Mouse (Mus musculus): ENCODE results near the gene Gpr173. TPM values are rescaled to one million over a fixed set of nuclear protein-coding genes. Genes with fewer than 3 reads are reported as not detected.

Gpr173 gene
- 1.8 and 2.1 TPM in 2 replicates for polyA plus RNA-seq (2015; fragmentation: Nextera tagmentation; extraction: Ambion mirVana)

- Histone ChIP-seq H3K36me3 (ENCODE audit: control insufficient read depth, insufficient read depth, low read length) (no peaks in the 10 kb centered on the region), H3K4me3 (ENCODE audit: low read length) (peak within 1 kb of the TSS; percentile 52), H3K4me1 (ENCODE audit: control insufficient read depth, insufficient read depth, low read length) (no peaks in the 10 kb centered on the region), H3K27me3 (replicated peaks; ENCODE audit: control insufficient read depth, insufficient read depth, low read length) (peaks cover 13% of the 10 kb centered on the region; the same call in 1 of the 2 replicates), H3K9ac (ENCODE audit: low read depth, low read length) (peak within 1 kb of the TSS; percentile 61), H3K9me3 (ENCODE audit: control insufficient read depth, low read length) (no peaks in the 10 kb centered on the region), H3K27ac (ENCODE audit: low read length) (no peak within 1 kb of the TSS), H3K4me2 (ENCODE audit: low read depth, low read length) (peak within 1 kb of the TSS; percentile 50)
- ATAC-seq, result peak; percentile 97
- WGBS, result 16% methylated on average over 21 of the region's 24 CpGs
Observed at GRCm38 (mm10) chrX:152368397-152369273, at the start of gene Gpr173. Gpr173 (minus strand) TSS chrX:152368704.

- no peak overlapping the region for H3K9ac ChIP-seq (ENCODE audit: low read depth, low read length)
- WGBS, result 89% methylated on average over 1 of the region's 1 CpGs
- no peak overlapping the region for H3K4me3 ChIP-seq (ENCODE audit: low read length)
- no peaks in the 10 kb centered on the region for H3K36me3 ChIP-seq (ENCODE audit: control insufficient read depth, insufficient read depth, low read length)
- H3K27me3 ChIP-seq (replicated peaks; ENCODE audit: control insufficient read depth, insufficient read depth, low read length), result 0 out of 2 replicates have a peak, but pooled peaks cover 3% of the 10 kb centered on the region
- no peak overlapping the region for H3K4me2 ChIP-seq (ENCODE audit: low read depth, low read length)
- no peaks in the 10 kb centered on the region for H3K9me3 ChIP-seq (ENCODE audit: control insufficient read depth, low read length)
- ATAC-seq, result no peak
- no peak overlapping the region for H3K27ac ChIP-seq (ENCODE audit: low read length)
- no peaks in the 10 kb centered on the region for H3K4me1 ChIP-seq (ENCODE audit: control insufficient read depth, insufficient read depth, low read length)
Observed at GRCm38 (mm10) chrX:152403251-152403650, 34.7 kb upstream of the Gpr173 start.

- H3K36me3 ChIP-seq (ENCODE audit: control insufficient read depth, insufficient read depth, low read length), result no peaks in the 10 kb centered on the region
- WGBS, result 75% methylated on average over 2 of the region's 2 CpGs
Observed at GRCm38 (mm10) chrX:152400096-152400495, 31.6 kb upstream of the Gpr173 start.

GRCm38 (mm10) chrX:152368054-152368396, 479 bp downstream of the Gpr173 start:
- peak overlapping the region; percentile 61 for H3K9ac ChIP-seq (ENCODE audit: low read depth, low read length)
- H3K4me1 ChIP-seq (ENCODE audit: control insufficient read depth, insufficient read depth, low read length), result no peaks in the 10 kb centered on the region
- H3K36me3 ChIP-seq (ENCODE audit: control insufficient read depth, insufficient read depth, low read length), result no peaks in the 10 kb centered on the region
- 0 out of 2 replicates have a peak, but pooled peaks have one; percentile 4 for ATAC-seq
- no peak overlapping the region for H3K27ac ChIP-seq (ENCODE audit: low read length)
- 25% methylated on average over 4 of the region's 4 CpGs for WGBS
- H3K4me2 ChIP-seq (ENCODE audit: low read depth, low read length), result peak overlapping the region; percentile 50
- H3K27me3 ChIP-seq (replicated peaks; ENCODE audit: control insufficient read depth, insufficient read depth, low read length), result peaks cover 12% of the 10 kb centered on the region; the same call in 1 of the 2 replicates
- peak overlapping the region; percentile 52 for H3K4me3 ChIP-seq (ENCODE audit: low read length)
- H3K9me3 ChIP-seq (ENCODE audit: control insufficient read depth, low read length), result no peaks in the 10 kb centered on the region

More at GRCm38 (mm10) chrX:152400096-152400495, 31.6 kb upstream of the Gpr173 start:
- no peak for ATAC-seq
- no peak overlapping the region for H3K4me2 ChIP-seq (ENCODE audit: low read depth, low read length)
- no peak overlapping the region for H3K27ac ChIP-seq (ENCODE audit: low read length)
- H3K9me3 ChIP-seq (ENCODE audit: control insufficient read depth, low read length), result no peaks in the 10 kb centered on the region
- no peaks in the 10 kb centered on the region for H3K4me1 ChIP-seq (ENCODE audit: control insufficient read depth, insufficient read depth, low read length)
- H3K4me3 ChIP-seq (ENCODE audit: low read length), result no peak overlapping the region
- no peak overlapping the region for H3K9ac ChIP-seq (ENCODE audit: low read depth, low read length)
- peaks cover 3% of the 10 kb centered on the region; the same call in 1 of the 2 replicates for H3K27me3 ChIP-seq (replicated peaks; ENCODE audit: control insufficient read depth, insufficient read depth, low read length)

- no peak overlapping the region for H3K9ac ChIP-seq (ENCODE audit: low read depth, low read length)
- H3K27me3 ChIP-seq (replicated peaks; ENCODE audit: control insufficient read depth, insufficient read depth, low read length), result peaks cover 8% of the 10 kb centered on the region; the same call in 1 of the 2 replicates
- no peaks in the 10 kb centered on the region for H3K9me3 ChIP-seq (ENCODE audit: control insufficient read depth, low read length)
- no peak overlapping the region for H3K27ac ChIP-seq (ENCODE audit: low read length)
- WGBS, result 60% methylated on average over 2 of the region's 2 CpGs
- no peaks in the 10 kb centered on the region for H3K4me1 ChIP-seq (ENCODE audit: control insufficient read depth, insufficient read depth, low read length)
- no peaks in the 10 kb centered on the region for H3K36me3 ChIP-seq (ENCODE audit: control insufficient read depth, insufficient read depth, low read length)
- no peak for ATAC-seq
- no peak overlapping the region for H3K4me2 ChIP-seq (ENCODE audit: low read depth, low read length)
- H3K4me3 ChIP-seq (ENCODE audit: low read length), result no peak overlapping the region
Observed at GRCm38 (mm10) chrX:152366418-152366817, 2.1 kb downstream of the Gpr173 start.

- Histone ChIP-seq H3K9ac (ENCODE audit: low read depth, low read length) (no peak overlapping the region), H3K4me2 (ENCODE audit: low read depth, low read length) (no peak overlapping the region), H3K9me3 (ENCODE audit: control insufficient read depth, low read length) (no peaks in the 10 kb centered on the region), H3K27ac (ENCODE audit: low read length) (no peak overlapping the region), H3K27me3 (replicated peaks; ENCODE audit: control insufficient read depth, insufficient read depth, low read length) (peaks cover 6% of the 10 kb centered on the region; the same call in 1 of the 2 replicates), H3K4me3 (ENCODE audit: low read length) (no peak overlapping the region), H3K36me3 (ENCODE audit: control insufficient read depth, insufficient read depth, low read length) (no peaks in the 10 kb centered on the region), H3K4me1 (ENCODE audit: control insufficient read depth, insufficient read depth, low read length) (no peaks in the 10 kb centered on the region)
- 20% methylated on average over 5 of the region's 5 CpGs for WGBS
- ATAC-seq, result peak; percentile 71
Observed at GRCm38 (mm10) chrX:152352553-152353153, 15.9 kb downstream of the Gpr173 start.

- no peak overlapping the region for H3K27ac ChIP-seq (ENCODE audit: low read length)
- no peak overlapping the region for H3K4me2 ChIP-seq (ENCODE audit: low read depth, low read length)
- H3K4me1 ChIP-seq (ENCODE audit: control insufficient read depth, insufficient read depth, low read length), result no peaks in the 10 kb centered on the region
- H3K9me3 ChIP-seq (ENCODE audit: control insufficient read depth, low read length), result no peaks in the 10 kb centered on the region
- H3K36me3 ChIP-seq (ENCODE audit: control insufficient read depth, insufficient read depth, low read length), result no peaks in the 10 kb centered on the region
- no peak overlapping the region for H3K4me3 ChIP-seq (ENCODE audit: low read length)
- no peak for ATAC-seq
- peaks cover 18% of the 10 kb centered on the region for H3K27me3 ChIP-seq (replicated peaks; ENCODE audit: control insufficient read depth, insufficient read depth, low read length)
- WGBS, result 97% methylated on average over 14 of the region's 14 CpGs
- no peak overlapping the region for H3K9ac ChIP-seq (ENCODE audit: low read depth, low read length)
Observed at GRCm38 (mm10) chrX:152347041-152347440, 21.5 kb downstream of the Gpr173 start.

- H3K4me2 ChIP-seq (ENCODE audit: low read depth, low read length), result no peak overlapping the region
- no peaks in the 10 kb centered on the region for H3K4me1 ChIP-seq (ENCODE audit: control insufficient read depth, insufficient read depth, low read length)
- no peak for ATAC-seq
- WGBS, result 92% methylated on average over 15 of the region's 15 CpGs
- H3K36me3 ChIP-seq (ENCODE audit: control insufficient read depth, insufficient read depth, low read length), result no peaks in the 10 kb centered on the region
- no peak overlapping the region for H3K27ac ChIP-seq (ENCODE audit: low read length)
- no peaks in the 10 kb centered on the region for H3K9me3 ChIP-seq (ENCODE audit: control insufficient read depth, low read length)
- peaks cover 19% of the 10 kb centered on the region for H3K27me3 ChIP-seq (replicated peaks; ENCODE audit: control insufficient read depth, insufficient read depth, low read length)
- no peak overlapping the region for H3K4me3 ChIP-seq (ENCODE audit: low read length)
- H3K9ac ChIP-seq (ENCODE audit: low read depth, low read length), result no peak overlapping the region
Observed at GRCm38 (mm10) chrX:152346587-152346986, 21.9 kb downstream of the Gpr173 start.

GRCm38 (mm10) chrX:152342903-152343302, 25.6 kb downstream of the Gpr173 start:
- H3K27ac ChIP-seq (ENCODE audit: low read length), result peak overlapping the region; percentile 79
- no peak for ATAC-seq
- peak overlapping the region; percentile 50 for H3K4me2 ChIP-seq (ENCODE audit: low read depth, low read length)
- H3K9ac ChIP-seq (ENCODE audit: low read depth, low read length), result peak overlapping the region; percentile 79
- H3K36me3 ChIP-seq (ENCODE audit: control insufficient read depth, insufficient read depth, low read length), result no peaks in the 10 kb centered on the region
- H3K4me1 ChIP-seq (ENCODE audit: control insufficient read depth, insufficient read depth, low read length), result 0 out of 2 replicates have a peak, but pooled peaks cover 3% of the 10 kb centered on the region
- WGBS, result 34% methylated on average over 6 of the region's 6 CpGs
- H3K4me3 ChIP-seq (ENCODE audit: low read length), result peak overlapping the region; percentile 61
- peaks cover 16% of the 10 kb centered on the region for H3K27me3 ChIP-seq (replicated peaks; ENCODE audit: control insufficient read depth, insufficient read depth, low read length)
- H3K9me3 ChIP-seq (ENCODE audit: control insufficient read depth, low read length), result no peaks in the 10 kb centered on the region

Data from intestine, embryonic 16.5 days (tissue).